Comparison of ENCODE assay signal across 11 mouse cellular contexts in genomic region chr13:60156294-60157126, GRCm38 (mm10). TPM values are rescaled to one million over a fixed set of nuclear protein-coding genes. Genes with fewer than 3 reads are reported as not detected.
DNase-seq lines count a peak whose midpoint lies in the region; ATAC-seq and TF ChIP-seq lines count a peak whose summit lies in the region.
"Had no signal": no experiment of that assay in that cellular context is flagged by ENCODE, and none has a peak within 500 bp of the region (broad histone marks: within the 10 kb centered on the region; RNA-seq: fewer than 3 reads in every experiment).

No protein-coding gene starts in this region.

- no peaks in the 10 kb centered on the region for H3K27me3 ChIP-seq in heart, embryonic 15.5 days
- H3K27me3 ChIP-seq in forebrain, embryonic 11.5 days (ENCODE audit: control insufficient read depth, insufficient read depth, low read length): no peaks in the 10 kb centered on the region
- no peaks in the 10 kb centered on the region for H3K27me3 ChIP-seq in hindbrain, postnatal 0 days (ENCODE audit: insufficient read depth, low read length)
- H3K27me3 ChIP-seq in midbrain, postnatal 0 days (ENCODE audit: insufficient read depth, low read length): no peaks in the 10 kb centered on the region

- no peak overlapping the region for H3K27ac ChIP-seq in heart, embryonic 15.5 days
- peak overlapping the region; percentile 54 for H3K27ac ChIP-seq in forebrain, embryonic 11.5 days (ENCODE audit: low read depth, low read length)
- H3K27ac ChIP-seq in hindbrain, postnatal 0 days: no peak overlapping the region
- no peak overlapping the region; the same call in 1 of the 2 replicates for H3K27ac ChIP-seq in midbrain, postnatal 0 days (ENCODE audit: low read depth, low read length)
- H3K27ac ChIP-seq: lung, embryonic 15.5 days had no signal

- H3K9me3 ChIP-seq in heart, embryonic 15.5 days (replicated peaks): 0 out of 2 replicates have a peak, but pooled peaks cover 4% of the 10 kb centered on the region
- peaks cover 8% of the 10 kb centered on the region for H3K9me3 ChIP-seq in forebrain, embryonic 11.5 days (ENCODE audit: control insufficient read depth, low read length)
- H3K9me3 ChIP-seq in hindbrain, postnatal 0 days (ENCODE audit: low read length): 0 out of 2 replicates have a peak, but pooled peaks cover 9% of the 10 kb centered on the region
- H3K9me3 ChIP-seq in midbrain, postnatal 0 days (ENCODE audit: low read length): no peaks in the 10 kb centered on the region
- H3K9me3 ChIP-seq: lung, embryonic 15.5 days had no signal

- ATAC-seq in heart, embryonic 15.5 days (replicated peaks; ENCODE audit: insufficient number of reproducible peaks, insufficient read depth, low FRiP score, low read depth): no peak
- no peak for ATAC-seq in forebrain, embryonic 11.5 days (replicated peaks; ENCODE audit: low FRiP score)
- no peak for ATAC-seq in hindbrain, postnatal 0 days
- ATAC-seq in midbrain, postnatal 0 days (ENCODE audit: low FRiP score): no peak

- no peak for TF ChIP-seq CTCF in hindbrain, postnatal 0 days (IDR thresholded peaks at IDR 0.05; ENCODE audit: low read depth)
- TF ChIP-seq CTCF in midbrain, postnatal 0 days (IDR thresholded peaks at IDR 0.05): no peak

- 27% methylated on average over 19 of the region's 19 CpGs for WGBS in heart, embryonic 15.5 days
- 12% methylated on average over 19 of the region's 19 CpGs for whole genome bisulfite sequencing in forebrain, embryonic 11.5 days
- WGBS in hindbrain, postnatal 0 days: 14% methylated on average over 19 of the region's 19 CpGs
- WGBS in midbrain, postnatal 0 days: 9% methylated on average over 19 of the region's 19 CpGs

- no peak for DNase-seq in heart, postnatal 25 days (ENCODE audit: low spot score)
- DNase-seq in forebrain, embryonic 11.5 days (ENCODE audit: low spot score): no peak
- DNase-seq in hindbrain, postnatal 0 days (ENCODE audit: low spot score): no peak
- DNase-seq in midbrain, postnatal 0 days (ENCODE audit: low spot score): no peak
- no peak for DNase-seq in MN1 (ENCODE audit: low spot score)
- DNase-seq in cerebellum, adult 18-20 months: no peak
- DNase-seq: adrenal gland, postnatal 36 days; cerebellum, adult 8-10 months; right cerebral cortex, postnatal 14 days had no signal

- intact Hi-C loops in heart, postnatal 25 days (cut with DNase I): no loop called here

- H3K9ac ChIP-seq in heart, embryonic 15.5 days: no peak overlapping the region
- 0 out of 2 replicates have a peak overlapping the region, but pooled peaks have one; percentile 16 for H3K9ac ChIP-seq in forebrain, embryonic 11.5 days (ENCODE audit: low read length)
- H3K9ac ChIP-seq in hindbrain, postnatal 0 days (replicated peaks; ENCODE audit: low read length): no peak overlapping the region
- H3K9ac ChIP-seq in midbrain, postnatal 0 days (replicated peaks; ENCODE audit: low read length, poor library complexity, severe bottlenecking): 0 out of 2 replicates have a peak overlapping the region, but pooled peaks have one; percentile 13
- H3K9ac ChIP-seq: lung, embryonic 15.5 days had no signal

- H3K4me1 ChIP-seq in heart, embryonic 15.5 days (replicated peaks): no peaks in the 10 kb centered on the region
- H3K4me1 ChIP-seq in forebrain, embryonic 11.5 days (replicated peaks; ENCODE audit: control insufficient read depth, insufficient read depth, low read length): peaks cover 10% of the 10 kb centered on the region
- H3K4me1 ChIP-seq in hindbrain, postnatal 0 days (ENCODE audit: insufficient read depth, low read length): no peaks in the 10 kb centered on the region
- no peaks in the 10 kb centered on the region for H3K4me1 ChIP-seq in midbrain, postnatal 0 days (ENCODE audit: insufficient read depth, low read length)
- H3K4me1 ChIP-seq: lung, embryonic 15.5 days had no signal

- no peak overlapping the region for H3K4me3 ChIP-seq in heart, embryonic 15.5 days
- no peak overlapping the region for H3K4me3 ChIP-seq in forebrain, embryonic 11.5 days (ENCODE audit: low read depth, low read length)
- H3K4me3 ChIP-seq in hindbrain, postnatal 0 days (ENCODE audit: low read length): no peak overlapping the region
- H3K4me3 ChIP-seq in midbrain, postnatal 0 days (ENCODE audit: low read depth, low read length): no peak overlapping the region
- H3K4me3 ChIP-seq: lung, embryonic 15.5 days had no signal

- peak overlapping the region; percentile 34; the same call in 1 of the 2 replicates for H3K4me2 ChIP-seq in heart, embryonic 15.5 days
- H3K4me2 ChIP-seq in forebrain, embryonic 11.5 days (ENCODE audit: low read depth, low read length, severe bottlenecking): peak overlapping the region; percentile 2; the same call in 1 of the 2 replicates
- peak overlapping the region; percentile 25; the same call in 1 of the 2 replicates for H3K4me2 ChIP-seq in hindbrain, postnatal 0 days (ENCODE audit: low read depth, low read length)
- H3K4me2 ChIP-seq in midbrain, postnatal 0 days (ENCODE audit: low read depth, low read length, poor library complexity, severe bottlenecking): peak overlapping the region; percentile 22; the same call in 1 of the 2 replicates
- H3K4me2 ChIP-seq: lung, embryonic 15.5 days had no signal

- no peaks in the 10 kb centered on the region for H3K36me3 ChIP-seq in heart, embryonic 15.5 days
- no peaks in the 10 kb centered on the region for H3K36me3 ChIP-seq in forebrain, embryonic 11.5 days (ENCODE audit: control insufficient read depth, insufficient read depth, low read length)
- H3K36me3 ChIP-seq in hindbrain, postnatal 0 days (ENCODE audit: insufficient read depth, low read length): no peaks in the 10 kb centered on the region
- H3K36me3 ChIP-seq in midbrain, postnatal 0 days (ENCODE audit: insufficient read depth, low read length): no peaks in the 10 kb centered on the region
- H3K36me3 ChIP-seq: lung, embryonic 15.5 days had no signal

RNA-seq across cellular contexts. Expression of gene Gas1, which starts 20.7 kb away (rescaled TPM):
- 37.2 and 47.7 TPM in 2 replicates for polyA plus RNA-seq in heart, embryonic 15.5 days (2015; fragmentation: Nextera tagmentation; extraction: Ambion mirVana)
- 10 to 100 TPM; 31.5 to 32.9 TPM for total RNA-seq in heart, postnatal 25 days (2021)
- 185 and 192 TPM in 2 replicates for polyA plus RNA-seq in forebrain, embryonic 11.5 days (2014; fragmentation: Nextera tagmentation; extraction: Ambion mirVana)
- total RNA-seq in hindbrain, postnatal 0 days (2014; rRNA removed): 60.3 and 81.2 TPM in 2 replicates
- polyA plus RNA-seq in hindbrain, postnatal 0 days (2015; fragmentation: Nextera tagmentation; extraction: Ambion mirVana): 16.5 and 17.3 TPM in 2 replicates
- 40.9 and 53.4 TPM in 2 replicates for total RNA-seq in midbrain, postnatal 0 days (2014; rRNA removed)
- 12.3 and 12.9 TPM in 2 replicates for polyA plus RNA-seq in midbrain, postnatal 0 days (2015; fragmentation: Nextera tagmentation; extraction: Ambion mirVana)

Comparison
In these comparisons a context has a peak if more than half of its experiments do, and no peak if none do; other contexts are left out.
1. H3K9ac ChIP-seq: peak in forebrain, embryonic 11.5 days (single experiment) and midbrain, postnatal 0 days (single experiment); none in heart, embryonic 15.5 days (single experiment) and hindbrain, postnatal 0 days (single experiment).
2. Peak in every context shown above with its lines, with median percentiles within 50 percentile points of each other: H3K4me2 ChIP-seq.